In the genomic region with DNA sequence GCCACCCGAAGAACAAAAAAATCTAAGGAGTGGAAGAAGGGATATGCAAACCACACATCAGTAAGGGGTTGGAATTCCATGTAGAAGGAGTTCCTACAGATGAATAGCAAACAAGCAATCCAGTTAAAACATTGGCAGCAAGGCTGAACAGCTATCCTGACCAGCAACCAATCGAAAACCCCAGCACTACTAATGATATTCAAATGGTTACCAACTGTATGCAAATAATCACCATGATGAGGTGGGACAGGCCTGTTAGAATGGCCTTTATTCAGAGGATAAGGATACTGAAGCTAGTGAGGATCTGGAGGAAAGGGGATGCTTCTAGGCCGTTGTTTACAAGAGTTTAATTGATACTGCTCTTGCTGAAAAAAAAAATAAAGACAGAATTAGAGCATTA, we compare ENCODE assay signal across 20 mouse cellular contexts.
DNase-seq lines count a peak whose midpoint lies in the region; ATAC-seq and TF ChIP-seq lines count a peak whose summit lies in the region.
"Had no signal": no experiment of that assay in that cellular context is flagged by ENCODE, and none has a peak within 500 bp of the region (broad histone marks: within the 10 kb centered on the region; RNA-seq: fewer than 3 reads in every experiment).

No protein-coding gene starts in this region.

- H3K27ac ChIP-seq in forebrain, embryonic 13.5 days, result peak overlapping the region; percentile 37; the same call in 1 of the 2 replicates
- no peak overlapping the region for H3K27ac ChIP-seq in forebrain, embryonic 11.5 days (ENCODE audit: low read depth, low read length)
- H3K27ac ChIP-seq in forebrain, embryonic 14.5 days (ENCODE audit: low read depth, low read length), result peak overlapping the region; percentile 40; the same call in 1 of the 2 replicates
- no peak overlapping the region for H3K27ac ChIP-seq in forebrain, embryonic 16.5 days (ENCODE audit: low read length)
- H3K27ac ChIP-seq: embryonic facial prominence, embryonic 13.5 days; embryonic facial prominence, embryonic 15.5 days had no signal

- peaks cover 16% of the 10 kb centered on the region for H3K27me3 ChIP-seq in forebrain, embryonic 13.5 days
- H3K27me3 ChIP-seq in forebrain, embryonic 11.5 days (ENCODE audit: control insufficient read depth, insufficient read depth, low read length), result peaks cover 2% of the 10 kb centered on the region; the same call in 1 of the 2 replicates
- no peaks in the 10 kb centered on the region for H3K27me3 ChIP-seq in forebrain, embryonic 14.5 days (replicated peaks; ENCODE audit: control insufficient read depth, insufficient read depth, low read length)
- 0 out of 2 replicates have a peak, but pooled peaks cover 2% of the 10 kb centered on the region for H3K27me3 ChIP-seq in forebrain, embryonic 16.5 days (replicated peaks; ENCODE audit: control insufficient read depth, insufficient read depth, low read length)
- H3K27me3 ChIP-seq: embryonic facial prominence, embryonic 15.5 days had no signal

- H3K4me2 ChIP-seq in forebrain, embryonic 13.5 days, result no peak overlapping the region
- H3K4me2 ChIP-seq in forebrain, embryonic 11.5 days (ENCODE audit: low read depth, low read length, severe bottlenecking), result no peak overlapping the region
- no peak overlapping the region for H3K4me2 ChIP-seq in forebrain, embryonic 14.5 days (ENCODE audit: low read length)
- no peak overlapping the region for H3K4me2 ChIP-seq in forebrain, embryonic 16.5 days (ENCODE audit: low read length)
- H3K4me2 ChIP-seq: embryonic facial prominence, embryonic 13.5 days; embryonic facial prominence, embryonic 15.5 days had no signal

- TF ChIP-seq CTCF in brain, embryonic 14.5 days (IDR thresholded peaks at IDR 0.05; ENCODE audit: borderline replicate concordance, extremely low read depth, insufficient read depth, insufficient read length), result no peak

- WGBS in forebrain, embryonic 13.5 days, result 60% methylated on average over 3 of the region's 3 CpGs
- 73% methylated on average over 3 of the region's 3 CpGs for WGBS in forebrain, embryonic 11.5 days
- 58% methylated on average over 3 of the region's 3 CpGs for WGBS in forebrain, embryonic 14.5 days
- WGBS in forebrain, embryonic 16.5 days, result 49% methylated on average over 3 of the region's 3 CpGs

- no peak for DNase-seq in forebrain, embryonic 11.5 days (ENCODE audit: low spot score)
- peak; percentile 70 for DNase-seq in brain, embryonic 14.5 days (ENCODE audit: low read depth)
- peak; percentile 42 for DNase-seq in forebrain, embryonic 14.5 days (ENCODE audit: low spot score)
- DNase-seq in kidney, adult 8-10 months, result no peak
- DNase-seq in heart, postnatal 14 days, result no peak
- no peak for DNase-seq in heart, adult 8-10 months (ENCODE audit: low spot score)
- DNase-seq: adrenal gland, adult 2 months; adrenal gland, postnatal 10 days; adrenal gland, postnatal 25 days; cerebellum, adult 11-12 months; cerebellum, adult 2 months; cerebellum, adult 9-10 months; cerebellum, postnatal 10 days; cerebellum, postnatal 25 days; embryo, embryonic 11 days had no signal

- H3K36me3 ChIP-seq in forebrain, embryonic 13.5 days (ENCODE audit: poor library complexity, severe bottlenecking), result no peaks in the 10 kb centered on the region
- H3K36me3 ChIP-seq in forebrain, embryonic 11.5 days (ENCODE audit: control insufficient read depth, insufficient read depth, low read length), result no peaks in the 10 kb centered on the region
- H3K36me3 ChIP-seq in forebrain, embryonic 14.5 days (ENCODE audit: control insufficient read depth, insufficient read depth, low read length), result no peaks in the 10 kb centered on the region
- H3K36me3 ChIP-seq in forebrain, embryonic 16.5 days (ENCODE audit: control insufficient read depth, insufficient read depth), result no peaks in the 10 kb centered on the region
- H3K36me3 ChIP-seq: embryonic facial prominence, embryonic 13.5 days; embryonic facial prominence, embryonic 15.5 days had no signal

- no peaks in the 10 kb centered on the region for H3K9me3 ChIP-seq in forebrain, embryonic 13.5 days (replicated peaks)
- no peaks in the 10 kb centered on the region for H3K9me3 ChIP-seq in forebrain, embryonic 11.5 days (ENCODE audit: control insufficient read depth, low read length)
- no peaks in the 10 kb centered on the region for H3K9me3 ChIP-seq in forebrain, embryonic 14.5 days (replicated peaks; ENCODE audit: control insufficient read depth, low read length)
- no peaks in the 10 kb centered on the region for H3K9me3 ChIP-seq in forebrain, embryonic 16.5 days (ENCODE audit: control insufficient read depth, low read length)
- H3K9me3 ChIP-seq: embryonic facial prominence, embryonic 13.5 days; embryonic facial prominence, embryonic 15.5 days had no signal

- no peak for TF ChIP-seq POLR2A in brain, embryonic 14.5 days (IDR thresholded peaks at IDR 0.05; ENCODE audit: borderline replicate concordance, extremely low read depth, insufficient read depth, insufficient read length, poor library complexity, severe bottlenecking)

- peaks cover 8% of the 10 kb centered on the region for H3K4me1 ChIP-seq in forebrain, embryonic 13.5 days
- no peaks in the 10 kb centered on the region for H3K4me1 ChIP-seq in forebrain, embryonic 11.5 days (replicated peaks; ENCODE audit: control insufficient read depth, insufficient read depth, low read length)
- H3K4me1 ChIP-seq in forebrain, embryonic 14.5 days (ENCODE audit: control insufficient read depth, insufficient read depth, low read length), result no peaks in the 10 kb centered on the region
- H3K4me1 ChIP-seq in forebrain, embryonic 16.5 days (replicated peaks; ENCODE audit: control insufficient read depth, insufficient read depth, low read length), result peaks cover 3% of the 10 kb centered on the region; the same call in 1 of the 2 replicates
- H3K4me1 ChIP-seq: embryonic facial prominence, embryonic 13.5 days; embryonic facial prominence, embryonic 15.5 days had no signal

- no peak overlapping the region for H3K9ac ChIP-seq in forebrain, embryonic 13.5 days
- no peak overlapping the region for H3K9ac ChIP-seq in forebrain, embryonic 11.5 days (ENCODE audit: low read length)
- H3K9ac ChIP-seq in forebrain, embryonic 14.5 days (ENCODE audit: low read length), result no peak overlapping the region
- H3K9ac ChIP-seq in forebrain, embryonic 16.5 days (replicated peaks; ENCODE audit: low read depth, low read length), result no peak overlapping the region
- H3K9ac ChIP-seq: embryonic facial prominence, embryonic 13.5 days; embryonic facial prominence, embryonic 15.5 days had no signal

- peak; percentile 59; the same call in 1 of the 2 replicates for ATAC-seq in forebrain, embryonic 13.5 days
- no peak for ATAC-seq in forebrain, embryonic 11.5 days (replicated peaks; ENCODE audit: low FRiP score)
- peak; percentile 62; the same call in 1 of the 2 replicates for ATAC-seq in forebrain, embryonic 14.5 days
- ATAC-seq in forebrain, embryonic 16.5 days, result peak; percentile 69; the same call in 1 of the 2 replicates

- no peak overlapping the region for H3K4me3 ChIP-seq in forebrain, embryonic 13.5 days
- H3K4me3 ChIP-seq in forebrain, embryonic 11.5 days (ENCODE audit: low read depth, low read length), result no peak overlapping the region
- H3K4me3 ChIP-seq in forebrain, embryonic 14.5 days (ENCODE audit: low read depth, low read length), result no peak overlapping the region
- H3K4me3 ChIP-seq in forebrain, embryonic 16.5 days (replicated peaks; ENCODE audit: low read length), result no peak overlapping the region
- H3K4me3 ChIP-seq: embryonic facial prominence, embryonic 13.5 days; embryonic facial prominence, embryonic 15.5 days; erythroblast, embryonic 14.5 days had no signal

- intact Hi-C loops in heart, postnatal 14 days (cut with DNase I), result no loop called here

Comparison
In these comparisons a context has a peak if more than half of its experiments do, and no peak if none do; other contexts are left out.
1. H3K27ac ChIP-seq: peak in forebrain, embryonic 13.5 days (single experiment) and forebrain, embryonic 14.5 days (single experiment); none in forebrain, embryonic 11.5 days (single experiment) and forebrain, embryonic 16.5 days (single experiment).
2. DNase-seq: peak in brain, embryonic 14.5 days (single experiment) and forebrain, embryonic 14.5 days (single experiment); none in forebrain, embryonic 11.5 days (single experiment), kidney, adult 8-10 months (0 of 2), heart, postnatal 14 days (0 of 2) and heart, adult 8-10 months (single experiment).